Mouse (Mus musculus) lung, embryonic 16.5 days (tissue): ENCODE data around the gene Ptpa. TPM values are rescaled to one million over a fixed set of nuclear protein-coding genes. Genes with fewer than 3 reads are reported as not detected.

Source experiments
- ATAC-seq: fragments of 200-750 bp; cut with Nextera tagmentation; 2 replicates; pipeline ENCODE4 v1.8.0; 2017; ENCODE audit warnings: low read depth, mild to moderate bottlenecking, moderate library complexity
- H3K27ac ChIP-seq: fragments of 300-500 bp; sonication (generic); 2 replicates; pipeline ENCODE4 v1.5.1; 2014; ENCODE audit warnings: mild to moderate bottlenecking, control low read depth, low read length
- H3K27me3 ChIP-seq: fragments of 300-500 bp; sonication (generic); 2 replicates; pipeline ENCODE4 v1.6.1; 2014; ENCODE audit warnings: low read depth, low read length, mixed read lengths; ENCODE audit not compliant: control insufficient read depth, insufficient read depth
- H3K36me3 ChIP-seq: fragments of 300-500 bp; sonication (generic); 2 replicates; pipeline ENCODE4 v1.6.1; 2014; ENCODE audit warnings: low read length; ENCODE audit not compliant: control insufficient read depth, insufficient read depth
- H3K4me1 ChIP-seq: fragments of 300-500 bp; sonication (generic); replicated peaks from 2 replicates; pipeline ENCODE4 v1.6.1; 2014; ENCODE audit warnings: low read length, mixed read lengths; ENCODE audit not compliant: control insufficient read depth, insufficient read depth
- H3K4me2 ChIP-seq: fragments of 300-500 bp; sonication (generic); 2 replicates; pipeline ENCODE4 v1.6.1; 2014; ENCODE audit warnings: low read depth, low read length, control low read depth
- H3K4me3 ChIP-seq: fragments of 300-500 bp; sonication (generic); 2 replicates; pipeline ENCODE4 v1.5.1; 2014; ENCODE audit warnings: mild to moderate bottlenecking, low read length, control low read depth
- H3K9ac ChIP-seq: fragments of 300-500 bp; sonication (generic); 2 replicates; pipeline ENCODE4 v1.6.1; 2014; ENCODE audit warnings: low read length, control low read depth
- H3K9me3 ChIP-seq: fragments of 300-500 bp; sonication (generic); 2 replicates; pipeline ENCODE4 v1.6.1; 2016; ENCODE audit warnings: low read length; ENCODE audit not compliant: control insufficient read depth
- WGBS: fragments of 180-500 bp; shearing (Covaris S2); extraction: QIAGEN DNeasy Blood & Tissue Kit; methylation state at CpG from one replicate; pipeline ENCODE4 v1.1.7; 2014; 5-methylcytosine and 5-hydroxymethylcytosine counted together
- polyA plus RNA-seq: library from polyadenylated mRNA; unstranded; fragments of >200 nt; fragmentation: Nextera tagmentation; extraction: Ambion mirVana; gene quantifications from 2 replicates; pipeline ENCODE4 v1.2.1, GENCODE M21; 2015

The Ptpa gene
- polyA plus RNA-seq, 1 experiment from 2014 or later = 163 TPM

DNA sequence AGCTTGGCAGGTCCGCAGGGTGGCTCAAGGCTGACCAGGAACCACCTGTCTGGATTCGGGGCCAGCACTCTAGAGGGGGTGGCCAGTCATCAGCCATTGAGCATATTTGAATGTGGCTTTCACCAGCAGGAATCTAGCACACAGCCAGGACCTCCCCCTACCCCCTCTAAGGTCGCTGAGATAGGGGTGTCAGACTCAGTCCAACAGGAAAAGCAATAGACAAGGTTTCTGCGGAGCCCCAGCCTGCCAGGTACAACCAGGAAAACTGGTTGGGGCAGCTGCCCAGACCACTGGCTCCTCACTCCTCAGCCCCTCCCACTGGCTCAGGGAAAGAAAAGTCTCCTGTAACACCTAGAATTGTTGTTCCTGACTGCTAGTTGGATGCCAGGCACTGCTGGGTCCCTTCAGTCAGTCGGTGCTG, 47.5 kb downstream of the Ptpa start:
- Histone ChIP-seq H3K27ac (peak overlapping the region; percentile 94), H3K4me1 (peaks cover 25% of the 10 kb centered on the region), H3K36me3 (no peaks in the 10 kb centered on the region), H3K4me2 (peak overlapping the region; percentile 77), H3K27me3 (no peaks in the 10 kb centered on the region), H3K9ac (peak overlapping the region; percentile 61), H3K4me3 (peak overlapping the region; percentile 52), H3K9me3 (peaks cover 3% of the 10 kb centered on the region; the same call in 1 of the 2 replicates)
- 6% methylated on average over 5 of the region's 5 CpGs for WGBS
- ATAC-seq = peak; percentile 78

- H3K27me3 ChIP-seq = no peaks in the 10 kb centered on the region
- H3K36me3 ChIP-seq = no peaks in the 10 kb centered on the region
- peaks cover 27% of the 10 kb centered on the region for H3K4me1 ChIP-seq
- under 1% methylated on average over 9 of the region's 9 CpGs for WGBS
- H3K4me2 ChIP-seq = peak overlapping the region; percentile 77
- peak overlapping the region; percentile 61 for H3K9ac ChIP-seq
- peak; percentile 91 for ATAC-seq
- H3K4me3 ChIP-seq = peak overlapping the region; percentile 52
- peaks cover 3% of the 10 kb centered on the region; the same call in 1 of the 2 replicates for H3K9me3 ChIP-seq
- H3K27ac ChIP-seq = peak overlapping the region; percentile 94
These were observed 48.1 kb downstream of the Ptpa start for GRCm38 (mm10) chr2:30463904-30464330.

DNA sequence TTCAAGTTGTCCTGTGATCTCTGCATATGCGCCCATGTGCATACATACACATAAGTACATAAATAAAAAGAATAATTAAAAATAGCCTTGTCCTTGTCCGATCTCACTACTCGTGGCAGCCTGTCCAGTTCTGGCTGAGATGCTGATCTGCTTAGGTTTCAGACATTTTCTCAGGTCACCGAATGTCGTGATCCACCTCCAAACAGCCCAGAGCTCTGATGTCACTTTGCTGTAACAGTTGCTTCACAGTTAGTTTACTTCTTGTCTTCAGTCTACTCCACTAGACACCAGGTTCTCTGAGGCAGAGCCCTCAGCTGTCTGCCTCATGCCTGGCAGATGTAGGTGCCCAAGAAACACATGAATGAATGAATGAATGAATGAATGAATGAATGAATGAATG, 48.6 kb downstream of the Ptpa start:
- Histone ChIP-seq H3K9ac (peak overlapping the region; percentile 61), H3K27me3 (no peaks in the 10 kb centered on the region), H3K4me3 (peak overlapping the region; percentile 52), H3K4me2 (peak overlapping the region; percentile 77), H3K9me3 (peaks cover 3% of the 10 kb centered on the region; the same call in 1 of the 2 replicates), H3K36me3 (no peaks in the 10 kb centered on the region), H3K4me1 (peaks cover 27% of the 10 kb centered on the region), H3K27ac (peak overlapping the region; percentile 94)
- no peak for ATAC-seq
- WGBS = 39% methylated on average over 5 of the region's 5 CpGs

GRCm38 (mm10) chr2:30466787-30467186, 50.9 kb downstream of the Ptpa start:
- no peak overlapping the region for H3K4me2 ChIP-seq
- no peaks in the 10 kb centered on the region for H3K36me3 ChIP-seq
- no peak overlapping the region for H3K9ac ChIP-seq
- peaks cover under 1% of the 10 kb centered on the region; the same call in 1 of the 2 replicates for H3K9me3 ChIP-seq
- no peak overlapping the region for H3K4me3 ChIP-seq
- H3K27ac ChIP-seq = peak overlapping the region; percentile 5; the same call in 1 of the 2 replicates
- 40% methylated on average over 4 of the region's 4 CpGs for WGBS
- no peak for ATAC-seq
- H3K27me3 ChIP-seq = no peaks in the 10 kb centered on the region
- peaks cover 36% of the 10 kb centered on the region for H3K4me1 ChIP-seq

GRCm38 (mm10) chr2:30469009-30469408, 53.2 kb downstream of the Ptpa start:
- peaks cover 23% of the 10 kb centered on the region for H3K4me1 ChIP-seq
- H3K4me3 ChIP-seq = no peak overlapping the region
- ATAC-seq = no peak
- H3K9ac ChIP-seq = peak overlapping the region; percentile 66; the same call in 1 of the 2 replicates
- no peaks in the 10 kb centered on the region for H3K36me3 ChIP-seq
- 59% methylated on average over 6 of the region's 6 CpGs for WGBS
- H3K27ac ChIP-seq = no peak overlapping the region
- no peaks in the 10 kb centered on the region for H3K27me3 ChIP-seq
- H3K9me3 ChIP-seq = no peaks in the 10 kb centered on the region
- H3K4me2 ChIP-seq = peak overlapping the region; percentile 94; the same call in 1 of the 2 replicates

DNA sequence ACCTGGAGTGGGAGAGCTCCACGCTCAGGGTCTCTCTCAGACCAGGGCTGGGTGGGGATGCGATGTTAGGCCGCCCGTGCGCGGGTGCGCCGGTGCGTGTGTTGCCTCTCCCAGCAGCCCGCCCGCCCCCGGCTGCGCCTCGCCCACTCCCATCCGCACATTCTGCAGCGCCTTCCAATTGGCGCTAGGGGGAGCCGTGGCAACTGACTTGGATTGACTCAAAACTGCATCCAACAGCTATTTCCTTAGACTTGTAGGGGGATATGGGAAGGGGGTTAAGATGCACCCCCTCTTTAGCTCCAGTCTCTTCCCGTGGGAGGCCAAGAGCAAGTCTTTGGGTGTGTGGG, 53.9 kb downstream of the Ptpa start:
- H3K27me3 ChIP-seq = no peaks in the 10 kb centered on the region
- H3K4me1 ChIP-seq = peaks cover 25% of the 10 kb centered on the region
- H3K27ac ChIP-seq = peak overlapping the region; percentile 98
- H3K9ac ChIP-seq = peak overlapping the region; percentile 66
- H3K9me3 ChIP-seq = no peaks in the 10 kb centered on the region
- H3K4me3 ChIP-seq = peak overlapping the region; percentile 85
- H3K4me2 ChIP-seq = peak overlapping the region; percentile 94
- WGBS = under 1% methylated on average over 19 of the region's 19 CpGs
- peak; percentile 9; the same call in 1 of the 2 replicates for ATAC-seq
- H3K36me3 ChIP-seq = no peaks in the 10 kb centered on the region

DNA sequence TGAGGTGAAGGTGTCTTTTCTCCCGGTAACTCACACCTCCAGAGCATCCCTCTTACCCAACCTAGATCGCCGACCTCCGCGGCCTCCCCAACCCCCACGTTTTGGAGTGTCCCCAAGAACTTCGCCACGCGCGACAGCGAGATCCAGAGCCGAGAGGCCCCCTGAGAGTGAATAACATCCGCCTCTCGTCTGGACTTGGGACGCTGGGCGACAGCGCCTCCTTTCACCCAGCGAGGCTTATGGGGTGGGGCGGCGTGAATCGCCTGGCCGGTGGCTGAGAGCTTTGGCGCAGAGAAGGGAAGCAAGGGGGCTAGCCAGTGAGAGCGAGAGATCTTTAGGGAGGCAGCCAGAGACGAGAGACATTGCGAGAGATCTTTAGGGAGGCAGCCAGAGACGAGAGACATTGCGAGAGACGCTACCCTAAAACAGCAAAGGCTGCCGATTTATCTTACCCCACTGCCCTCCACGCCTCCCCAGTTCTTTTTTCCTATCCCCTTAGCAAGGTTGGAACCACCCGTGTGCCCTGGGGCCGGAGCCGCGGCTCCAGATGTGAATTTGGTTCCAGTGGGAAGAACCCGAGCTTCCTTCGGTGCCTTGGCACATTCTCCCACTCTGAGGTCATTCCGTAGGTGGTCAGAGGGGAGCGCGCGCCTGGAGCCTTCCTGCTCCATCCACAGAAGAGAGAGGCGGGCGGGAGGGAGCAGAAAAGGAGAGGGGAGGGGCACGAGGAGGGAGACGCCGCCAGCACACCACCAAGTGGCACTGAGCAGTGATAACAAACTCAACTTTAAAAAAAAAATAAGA, 54.5 kb downstream of the Ptpa start:
- Histone ChIP-seq H3K9ac (peak overlapping the region; percentile 66), H3K27ac (peak overlapping the region; percentile 98), H3K4me1 (peaks cover 30% of the 10 kb centered on the region), H3K27me3 (no peaks in the 10 kb centered on the region), H3K4me2 (peak overlapping the region; percentile 94), H3K9me3 (no peaks in the 10 kb centered on the region), H3K36me3 (no peaks in the 10 kb centered on the region), H3K4me3 (peak overlapping the region; percentile 85)
- under 1% methylated on average over 46 of the region's 46 CpGs for WGBS
- ATAC-seq = peak; percentile 40

- Histone ChIP-seq H3K27ac (peak overlapping the region; percentile 98), H3K9ac (peak overlapping the region; percentile 55), H3K27me3 (no peaks in the 10 kb centered on the region), H3K4me1 (peaks cover 33% of the 10 kb centered on the region), H3K4me2 (peak overlapping the region; percentile 94), H3K4me3 (peak overlapping the region; percentile 85), H3K36me3 (no peaks in the 10 kb centered on the region), H3K9me3 (no peaks in the 10 kb centered on the region)
- ATAC-seq = no peak
- 8% methylated on average over 8 of the region's 8 CpGs for WGBS
These were observed 55.2 kb downstream of the Ptpa start for GRCm38 (mm10) chr2:30471051-30471450.

DNA sequence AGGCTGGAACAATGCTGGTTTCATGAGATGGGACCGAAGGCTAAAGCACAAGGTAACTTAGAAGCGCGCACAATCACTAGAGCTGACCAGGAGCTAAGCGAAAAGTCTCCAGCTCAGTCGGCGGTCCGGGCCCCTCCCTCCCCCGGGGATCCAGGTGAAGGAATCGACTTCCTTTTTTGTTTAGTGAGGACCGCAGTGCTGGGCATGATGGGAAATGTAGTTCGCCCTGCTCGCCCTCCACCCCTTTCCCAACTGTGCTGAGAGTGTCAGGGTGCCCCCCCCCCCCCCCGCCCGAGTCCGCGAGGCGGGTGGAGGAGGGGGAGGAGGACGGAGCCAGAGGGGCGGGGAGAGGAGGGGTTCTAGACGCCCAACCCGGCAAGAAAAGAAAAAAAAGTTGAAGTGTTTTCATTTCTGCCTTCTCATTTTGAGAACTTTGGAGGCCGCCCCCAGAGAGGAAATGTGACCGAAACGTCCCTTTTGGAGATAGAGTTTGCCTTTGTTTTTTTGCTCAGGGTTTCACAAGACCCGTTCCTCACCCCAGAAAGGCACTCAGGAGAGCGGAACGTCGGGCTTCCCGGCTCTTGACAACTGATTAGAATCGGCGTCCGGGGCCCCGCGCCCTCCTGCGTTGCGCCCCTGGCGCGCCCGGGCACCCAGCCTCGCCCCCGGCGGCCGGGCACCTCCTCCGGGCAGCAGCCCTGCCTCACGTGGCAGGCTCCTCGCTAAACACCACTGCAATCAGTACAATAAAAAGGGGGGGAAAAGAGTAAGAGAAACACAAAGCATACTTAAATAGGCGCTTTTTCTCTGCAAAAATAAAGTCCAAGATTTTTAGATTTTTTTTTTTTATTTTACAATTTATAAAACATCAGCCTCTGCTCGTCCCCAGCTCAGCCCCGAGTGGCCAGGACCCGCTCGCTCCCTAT, 56.2 kb downstream of the Ptpa start:
- Histone ChIP-seq H3K36me3 (no peaks in the 10 kb centered on the region), H3K27me3 (no peaks in the 10 kb centered on the region)
- 0% methylated on average over 44 of the region's 51 CpGs for WGBS

More for the DNA sequence above, 56.2 kb downstream of the Ptpa start:
- H3K27ac ChIP-seq = peak overlapping the region; percentile 98
- H3K4me2 ChIP-seq = peak overlapping the region; percentile 94
- peak; percentile 73 for ATAC-seq
- H3K4me1 ChIP-seq = peaks cover 26% of the 10 kb centered on the region
- H3K9me3 ChIP-seq = no peaks in the 10 kb centered on the region
- H3K4me3 ChIP-seq = peak overlapping the region; percentile 85
- peak overlapping the region; percentile 97 for H3K9ac ChIP-seq
